Mouse (Mus musculus): Measurements from ENCODE around the gene Gmnn. TPM values are rescaled to one million over a fixed set of nuclear protein-coding genes. Genes with fewer than 3 reads are reported as not detected.

Gene Gmnn
- polyA plus RNA-seq, 1 experiment from 2014 or later = 26.3 TPM

GRCm38 (mm10) chr13:24757820-24758564 lies 3.7 kb downstream of the Gmnn start:
- no peaks in the 10 kb centered on the region for H3K9me3 ChIP-seq
- H3K4me2 ChIP-seq = no peak overlapping the region
- no peaks in the 10 kb centered on the region for H3K27me3 ChIP-seq
- H3K4me3 ChIP-seq = no peak overlapping the region
- peaks cover 12% of the 10 kb centered on the region for H3K36me3 ChIP-seq
- no peak overlapping the region for H3K9ac ChIP-seq
- peaks cover 16% of the 10 kb centered on the region for H3K4me1 ChIP-seq (replicated peaks)
- ATAC-seq (ENCODE audit: low read depth) = no peak
- H3K27ac ChIP-seq (replicated peaks) = no peak overlapping the region
- 82% methylated on average over 12 of the region's 12 CpGs for WGBS

GRCm38 (mm10) chr13:24756756-24757155 lies 5.0 kb downstream of the Gmnn start:
- no peak overlapping the region for H3K4me2 ChIP-seq
- H3K27ac ChIP-seq (replicated peaks) = no peak overlapping the region
- H3K4me1 ChIP-seq (replicated peaks) = peaks cover 10% of the 10 kb centered on the region
- ATAC-seq (ENCODE audit: low read depth) = no peak
- H3K4me3 ChIP-seq = no peak overlapping the region
- peaks cover 13% of the 10 kb centered on the region for H3K36me3 ChIP-seq
- 96% methylated on average over 3 of the region's 3 CpGs for WGBS
- H3K9ac ChIP-seq = no peak overlapping the region
- H3K27me3 ChIP-seq = no peaks in the 10 kb centered on the region
- H3K9me3 ChIP-seq = no peaks in the 10 kb centered on the region

DNA sequence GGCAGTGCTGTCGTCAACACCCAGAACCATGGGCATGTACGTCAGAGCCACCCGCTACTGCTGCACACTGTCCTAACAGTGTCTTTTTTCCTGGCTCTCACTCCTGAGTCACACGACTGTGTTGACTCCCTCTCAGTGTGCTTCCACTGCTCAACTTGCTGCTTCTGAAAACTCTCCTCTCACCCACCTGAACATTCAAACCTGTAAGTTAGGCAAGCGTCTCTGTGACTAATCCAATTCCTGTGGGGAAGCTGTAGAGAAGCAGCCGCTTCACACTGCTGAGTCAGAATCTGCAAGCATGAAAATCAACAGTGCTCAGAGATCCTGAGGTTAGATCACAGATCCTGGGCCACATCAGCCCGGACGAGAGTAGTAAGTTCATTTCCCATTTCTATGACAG lies 10.3 kb downstream of the Gmnn start:
- Histone ChIP-seq H3K27me3 (no peaks in the 10 kb centered on the region), H3K27ac (replicated peaks) (no peak overlapping the region), H3K9me3 (no peaks in the 10 kb centered on the region), H3K9ac (no peak overlapping the region), H3K36me3 (peaks cover 13% of the 10 kb centered on the region), H3K4me1 (replicated peaks) (no peaks in the 10 kb centered on the region), H3K4me3 (no peak overlapping the region), H3K4me2 (no peak overlapping the region)
- ATAC-seq (ENCODE audit: low read depth) = no peak
- 88% methylated on average over 8 of the region's 8 CpGs for WGBS

DNA sequence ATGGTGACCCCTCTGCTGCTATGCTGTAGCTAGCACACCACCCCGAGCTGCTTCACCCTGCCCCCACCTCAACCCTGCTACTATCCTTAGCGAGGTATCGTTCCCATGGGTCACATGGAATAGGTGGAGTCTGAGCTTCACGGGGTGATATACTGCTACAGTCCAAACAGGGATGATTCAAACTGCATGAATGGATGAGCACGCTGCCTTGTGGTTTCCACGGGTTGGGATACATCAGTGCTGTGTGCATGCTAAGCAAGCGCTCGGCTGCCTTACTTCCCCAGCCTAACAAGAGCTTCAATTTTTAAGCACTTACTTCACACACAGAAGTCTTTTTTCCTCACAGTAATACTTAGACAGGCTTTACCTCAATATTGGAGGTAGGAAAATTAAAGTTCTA lies 10.9 kb downstream of the Gmnn start:
- peaks cover 13% of the 10 kb centered on the region for H3K36me3 ChIP-seq
- ATAC-seq (ENCODE audit: low read depth) = no peak
- H3K9ac ChIP-seq = no peak overlapping the region
- H3K9me3 ChIP-seq = no peaks in the 10 kb centered on the region
- no peaks in the 10 kb centered on the region for H3K4me1 ChIP-seq (replicated peaks)
- no peak overlapping the region for H3K4me2 ChIP-seq
- H3K27ac ChIP-seq (replicated peaks) = no peak overlapping the region
- H3K4me3 ChIP-seq = no peak overlapping the region
- WGBS = 87% methylated on average over 8 of the region's 8 CpGs
- H3K27me3 ChIP-seq = no peaks in the 10 kb centered on the region

- no peak for ATAC-seq (ENCODE audit: low read depth)
- Histone ChIP-seq H3K4me2 (no peak overlapping the region), H3K9ac (no peak overlapping the region), H3K4me3 (no peak overlapping the region), H3K27ac (replicated peaks) (no peak overlapping the region), H3K9me3 (no peaks in the 10 kb centered on the region), H3K4me1 (replicated peaks) (no peaks in the 10 kb centered on the region), H3K27me3 (no peaks in the 10 kb centered on the region), H3K36me3 (no peaks in the 10 kb centered on the region; the same call in 1 of the 2 replicates)
- 94% methylated on average over 3 of the region's 3 CpGs for WGBS
Measured at GRCm38 (mm10) chr13:24747823-24748222, 13.9 kb downstream of the Gmnn start.

DNA sequence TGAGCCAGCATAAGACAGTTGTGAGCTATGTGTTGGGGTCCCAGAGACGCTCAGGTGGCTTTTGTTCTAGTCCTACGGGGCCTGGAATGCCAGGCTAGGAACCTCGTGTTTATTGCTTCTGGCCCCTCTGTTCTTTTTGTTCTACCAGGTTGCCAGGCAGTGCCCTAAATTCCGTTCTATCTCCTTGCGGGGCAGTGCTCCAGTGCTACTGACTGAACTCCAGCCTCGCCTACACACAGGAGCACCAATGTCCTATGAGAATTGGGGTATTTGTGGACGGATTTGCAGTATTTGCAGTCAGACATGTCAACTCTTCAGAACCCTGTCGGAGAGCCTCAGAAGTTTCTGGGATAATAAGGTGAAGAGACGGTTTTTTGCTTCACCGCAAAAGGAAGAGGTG lies 20.7 kb downstream of the Gmnn start, which contains the start of gene Armh2:
TSS of gene Armh2 (plus strand) at position 205 of the 400 bp plus-strand sequence.
- Histone ChIP-seq H3K27ac (replicated peaks) (no peak within 1 kb of the TSS), H3K9ac (no peak within 1 kb of the TSS), H3K27me3 (no peaks in the 10 kb centered on the region), H3K36me3 (no peaks in the 10 kb centered on the region), H3K4me3 (no peak within 1 kb of the TSS), H3K9me3 (no peaks in the 10 kb centered on the region), H3K4me2 (no peak within 1 kb of the TSS), H3K4me1 (replicated peaks) (no peaks in the 10 kb centered on the region)
- 65% methylated on average over 10 of the region's 10 CpGs for WGBS
- no peak for ATAC-seq (ENCODE audit: low read depth)

- H3K9me3 ChIP-seq = no peaks in the 10 kb centered on the region
- H3K4me3 ChIP-seq = no peak overlapping the region
- no peak for ATAC-seq (ENCODE audit: low read depth)
- 89% methylated on average over 6 of the region's 6 CpGs for WGBS
- no peak overlapping the region for H3K27ac ChIP-seq (replicated peaks)
- no peaks in the 10 kb centered on the region for H3K4me1 ChIP-seq (replicated peaks)
- H3K36me3 ChIP-seq = peaks cover 3% of the 10 kb centered on the region
- no peak overlapping the region for H3K9ac ChIP-seq
- H3K27me3 ChIP-seq = no peaks in the 10 kb centered on the region
- H3K4me2 ChIP-seq = no peak overlapping the region
Measured at GRCm38 (mm10) chr13:24735608-24736131, 26.1 kb downstream of the Gmnn start.

DNA sequence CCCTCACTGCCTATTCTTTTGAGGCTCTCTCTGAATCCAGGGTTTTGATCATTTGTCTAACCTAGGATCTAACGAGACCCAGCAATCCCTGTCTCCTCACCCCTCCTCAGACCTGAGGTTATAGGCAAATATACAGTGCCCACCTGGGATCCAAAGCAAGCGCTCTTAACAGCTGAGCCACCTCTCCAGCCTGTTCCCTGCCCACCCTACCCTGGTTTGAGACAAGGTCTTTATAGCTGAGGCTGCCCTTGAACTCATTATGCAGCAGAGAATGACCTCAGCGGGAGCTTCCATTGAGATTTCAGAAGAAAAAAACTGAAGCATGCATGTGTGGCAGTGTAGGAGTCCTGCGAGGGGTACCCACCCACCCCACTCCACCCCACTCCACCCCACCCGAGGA lies 27.2 kb downstream of the Gmnn start:
- no peak overlapping the region for H3K4me3 ChIP-seq
- H3K27me3 ChIP-seq = no peaks in the 10 kb centered on the region
- ATAC-seq (ENCODE audit: low read depth) = no peak
- H3K27ac ChIP-seq (replicated peaks) = no peak overlapping the region
- no peaks in the 10 kb centered on the region for H3K9me3 ChIP-seq
- H3K9ac ChIP-seq = no peak overlapping the region
- 81% methylated on average over 5 of the region's 5 CpGs for WGBS
- no peaks in the 10 kb centered on the region for H3K4me1 ChIP-seq (replicated peaks)
- peaks cover 3% of the 10 kb centered on the region for H3K36me3 ChIP-seq
- H3K4me2 ChIP-seq = no peak overlapping the region

DNA sequence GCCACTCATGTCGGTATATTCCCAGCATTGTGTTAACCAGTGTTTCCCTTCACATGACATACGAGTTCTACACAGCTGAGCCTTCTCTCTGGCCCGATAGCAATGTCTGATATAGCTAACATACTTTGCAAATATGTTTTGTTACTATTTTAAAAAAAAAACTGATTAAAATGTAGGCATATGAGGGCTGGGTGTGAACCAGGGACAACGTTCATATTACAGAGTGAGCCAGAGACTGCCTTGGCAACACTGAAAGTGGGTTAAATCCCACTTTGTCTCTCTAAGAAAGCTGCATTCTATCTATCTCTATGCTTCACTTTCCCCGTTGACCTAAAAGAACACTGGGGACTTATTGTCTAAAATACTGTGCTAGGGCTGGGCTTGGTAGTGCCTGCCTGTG lies 32.6 kb downstream of the Gmnn start:
- peaks cover 5% of the 10 kb centered on the region for H3K4me1 ChIP-seq (replicated peaks)
- H3K9me3 ChIP-seq = no peaks in the 10 kb centered on the region
- H3K9ac ChIP-seq = no peak overlapping the region
- no peak overlapping the region for H3K27ac ChIP-seq (replicated peaks)
- no peak overlapping the region for H3K4me3 ChIP-seq
- H3K4me2 ChIP-seq = no peak overlapping the region
- H3K36me3 ChIP-seq = peaks cover 19% of the 10 kb centered on the region
- 93% methylated on average over 5 of the region's 5 CpGs for WGBS
- ATAC-seq (ENCODE audit: low read depth) = no peak
- H3K27me3 ChIP-seq = no peaks in the 10 kb centered on the region

GRCm38 (mm10) chr13:24724395-24724759 lies 37.3 kb downstream of the Gmnn start:
- H3K4me2 ChIP-seq = no peak overlapping the region

DNA sequence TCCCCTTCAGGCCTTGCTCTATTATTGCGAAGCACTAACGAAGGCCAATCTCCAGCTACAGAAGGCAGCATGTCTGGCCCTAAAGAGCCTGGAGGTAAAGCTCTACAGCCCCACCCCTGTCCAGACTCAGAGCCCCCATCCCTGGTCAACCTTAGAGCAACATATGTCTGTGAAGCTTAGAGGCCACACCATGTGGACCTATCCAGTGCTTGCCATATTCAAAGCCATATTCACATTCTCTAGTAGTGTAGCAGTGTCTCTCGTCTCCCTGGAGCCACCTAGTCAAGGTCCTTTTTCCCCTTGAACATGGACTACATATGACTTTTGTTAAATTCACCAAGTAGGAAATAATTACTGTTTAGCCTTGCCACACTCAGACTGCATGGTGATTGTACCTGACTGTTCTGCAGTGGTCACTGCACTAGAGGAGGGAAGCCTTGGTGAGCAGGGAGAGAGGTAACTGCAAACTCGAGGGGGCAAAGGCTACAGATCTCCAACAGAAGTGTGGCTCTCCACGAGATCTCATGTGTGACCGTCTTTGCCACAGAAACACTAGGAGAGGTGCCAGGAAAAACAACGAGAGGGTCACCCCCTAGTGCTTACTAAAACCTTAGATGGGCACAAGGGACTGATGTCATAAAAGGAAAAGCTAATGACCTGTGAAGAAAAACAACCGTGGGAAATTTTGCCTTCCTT lies 37.9 kb downstream of the Gmnn start:
- Histone ChIP-seq H3K36me3 (peaks cover 34% of the 10 kb centered on the region), H3K27ac (replicated peaks) (no peak overlapping the region), H3K9me3 (no peaks in the 10 kb centered on the region), H3K4me1 (replicated peaks) (peaks cover 13% of the 10 kb centered on the region), H3K27me3 (no peaks in the 10 kb centered on the region), H3K4me2 (no peak overlapping the region), H3K9ac (no peak overlapping the region), H3K4me3 (no peak overlapping the region)
- WGBS = 53% methylated on average over 8 of the region's 8 CpGs
- ATAC-seq (ENCODE audit: low read depth) = no peak

More at GRCm38 (mm10) chr13:24724395-24724759, 37.3 kb downstream of the Gmnn start:
- no peak overlapping the region for H3K9ac ChIP-seq
- 66% methylated on average over 4 of the region's 4 CpGs for WGBS
- H3K36me3 ChIP-seq = peaks cover 31% of the 10 kb centered on the region
- H3K4me3 ChIP-seq = no peak overlapping the region
- H3K9me3 ChIP-seq = no peaks in the 10 kb centered on the region
- no peak overlapping the region for H3K27ac ChIP-seq (replicated peaks)
- no peaks in the 10 kb centered on the region for H3K27me3 ChIP-seq
- H3K4me1 ChIP-seq (replicated peaks) = peaks cover 13% of the 10 kb centered on the region
- no peak for ATAC-seq (ENCODE audit: low read depth)

- Histone ChIP-seq H3K27me3 (no peaks in the 10 kb centered on the region), H3K9ac (no peak overlapping the region), H3K27ac (replicated peaks) (no peak overlapping the region), H3K9me3 (no peaks in the 10 kb centered on the region), H3K4me2 (no peak overlapping the region), H3K36me3 (peaks cover 56% of the 10 kb centered on the region), H3K4me1 (replicated peaks) (peaks cover 13% of the 10 kb centered on the region), H3K4me3 (no peak overlapping the region)
- WGBS = 76% methylated on average over 10 of the region's 10 CpGs
- ATAC-seq (ENCODE audit: low read depth) = no peak
Measured at GRCm38 (mm10) chr13:24721502-24721901, 40.2 kb downstream of the Gmnn start.

All from neural tube, embryonic 13.5 days (tissue).